Mouse (Mus musculus) forebrain, embryonic 16.5 days (tissue): ENCODE results near the gene Kbtbd3. TPM values are rescaled to one million over a fixed set of nuclear protein-coding genes. Genes with fewer than 3 reads are reported as not detected.

Experiments
- microRNA-seq: library from miRNA; unstranded; fragments of <30 nt; microRNA quantifications from one replicate; pipeline ENCODE4, GENCODE M21; 2017
- polyA plus RNA-seq: library from polyadenylated mRNA; unstranded; fragments of >200 nt; fragmentation: Nextera tagmentation; extraction: Ambion mirVana; gene quantifications from 2 replicates; pipeline ENCODE4 v1.2.1, GENCODE M21; 2015

Kbtbd3 gene
- polyA plus RNA-seq, 1 experiment from 2014 or later, result 9.9 TPM

Small RNA genes lying within 50 kb of the gene (microRNA-seq; reads per million reads assigned to microRNA genes)
- gene Gm22195 (not detected), gene Gm23992 (not detected)

Other genes starting within 250 kb of the Kbtbd3 start
- 35.7 and 40.8 TPM in 2 replicates for gene Aasdhppt, start 362 bp upstream of the Kbtbd3 start, polyA plus RNA-seq
- 62.0 and 65.3 TPM in 2 replicates for gene Msantd4, start 66.7 kb downstream of the Kbtbd3 start, polyA plus RNA-seq